Mouse (Mus musculus) gastrocnemius, postnatal 25 days (tissue): ENCODE results near the gene Ncdn. TPM values are rescaled to one million over a fixed set of nuclear protein-coding genes. Genes with fewer than 3 reads are reported as not detected.
A peak's percentile ranks its signal among the peaks of the same experiment; 100 is the strongest.

Source experiments
- DNase-seq: peaks from one replicate; pipeline ENCODE4 v3.0.0; 2022
- long read RNA-seq, 2 experiments: library from polyadenylated mRNA; stranded (forward); transcript quantifications; one replicate each; pipeline ENCODE4 v2.0.0; 2021
- total RNA-seq, 2 experiments: library from RNA; stranded (reverse); gene quantifications; 1 replicate in 1 of 2; 2 replicates in 1 of 2; pipeline ENCODE4 v1.2.3; 2021

The Ncdn gene
- total RNA-seq: 1 to 10 TPM; 7.0 to 8.9 TPM
- long read RNA-seq, experiment 1, partial matches to known transcripts: 2 of 16 reads
- long read RNA-seq, experiment 1, other reads (novel, unspliced or antisense): 10 of 16 reads
- long read RNA-seq, experiment 2, partial matches to known transcripts: 4 of 17 reads
- long read RNA-seq, experiment 2, other reads (novel, unspliced or antisense): 9 of 17 reads

DNA sequence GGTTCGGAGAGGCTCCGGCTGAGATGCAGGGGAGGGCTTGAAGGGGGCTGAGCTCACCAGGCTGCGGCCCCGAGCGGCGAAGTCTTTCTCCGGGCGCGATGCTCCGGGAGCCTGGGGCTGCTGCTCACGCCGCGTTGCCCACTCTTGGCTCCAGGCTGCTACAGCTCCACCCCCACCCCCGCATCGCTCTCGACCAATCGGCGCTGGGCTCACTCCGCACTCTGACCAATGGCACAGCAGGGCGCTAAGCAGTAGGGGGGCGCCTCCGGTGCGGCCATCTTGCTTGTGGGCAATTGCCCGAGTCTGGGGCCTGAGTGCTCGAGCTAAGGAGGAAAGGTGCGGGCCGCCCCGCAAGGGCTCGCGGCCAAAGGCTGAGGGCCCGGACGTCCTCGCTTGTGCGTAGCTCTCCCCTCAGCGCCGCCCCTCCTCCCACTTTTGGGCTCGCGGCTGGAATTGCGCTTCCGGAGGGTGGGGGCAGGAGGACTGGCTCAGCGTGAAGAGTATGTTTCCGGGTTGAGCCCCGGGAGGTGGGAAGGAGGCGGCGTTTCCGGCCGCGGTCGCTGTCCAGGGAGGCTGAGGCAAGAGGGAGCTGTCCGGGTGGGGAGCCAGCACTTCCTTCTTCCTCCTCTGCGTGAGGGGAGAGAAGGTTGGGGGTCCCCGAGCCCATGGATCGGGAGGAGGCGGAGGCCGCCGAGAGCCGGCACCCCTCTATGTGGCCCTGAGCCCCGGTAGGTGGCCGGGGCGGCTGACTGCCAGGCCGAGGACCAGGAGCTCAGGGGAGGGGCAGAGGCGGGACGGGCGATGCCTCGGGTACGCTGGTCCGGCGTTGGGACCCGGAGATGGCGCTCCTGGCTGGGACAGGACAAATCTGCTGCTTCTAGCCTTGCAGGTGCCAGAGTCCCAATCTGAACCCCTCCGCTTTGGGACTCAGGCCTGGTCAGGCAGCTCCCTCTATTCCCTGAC, at the start of gene Ncdn, which contains the start of gene AU040320:
Gene Ncdn (minus strand): TSS at position 171 of the 963 bp plus-strand sequence.
Gene AU040320 (plus strand): TSS at position 277 of the 963 bp plus-strand sequence.
- peak; percentile 96 for DNase-seq

DNA sequence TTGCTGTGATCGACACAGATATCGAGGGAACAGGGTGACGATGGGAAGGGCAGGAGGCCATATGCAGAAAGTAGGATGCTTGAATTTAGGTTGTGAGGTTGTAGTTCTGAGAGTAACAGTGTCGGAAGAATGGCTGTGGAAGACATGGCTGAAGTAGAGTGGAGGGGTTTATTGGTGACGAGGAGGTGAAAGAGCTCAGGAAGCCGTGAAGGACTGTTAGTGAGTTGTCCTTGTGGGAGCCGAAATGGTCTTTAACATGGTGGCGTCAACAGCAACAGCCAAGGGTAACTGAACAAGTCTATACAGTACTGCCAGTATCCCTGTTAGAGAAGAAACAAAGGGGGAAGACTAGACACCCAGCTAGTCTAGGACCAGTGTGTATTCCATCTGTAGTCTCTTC, 48.9 kb upstream of the Ncdn start:
- DNase-seq: no peak

DNA sequence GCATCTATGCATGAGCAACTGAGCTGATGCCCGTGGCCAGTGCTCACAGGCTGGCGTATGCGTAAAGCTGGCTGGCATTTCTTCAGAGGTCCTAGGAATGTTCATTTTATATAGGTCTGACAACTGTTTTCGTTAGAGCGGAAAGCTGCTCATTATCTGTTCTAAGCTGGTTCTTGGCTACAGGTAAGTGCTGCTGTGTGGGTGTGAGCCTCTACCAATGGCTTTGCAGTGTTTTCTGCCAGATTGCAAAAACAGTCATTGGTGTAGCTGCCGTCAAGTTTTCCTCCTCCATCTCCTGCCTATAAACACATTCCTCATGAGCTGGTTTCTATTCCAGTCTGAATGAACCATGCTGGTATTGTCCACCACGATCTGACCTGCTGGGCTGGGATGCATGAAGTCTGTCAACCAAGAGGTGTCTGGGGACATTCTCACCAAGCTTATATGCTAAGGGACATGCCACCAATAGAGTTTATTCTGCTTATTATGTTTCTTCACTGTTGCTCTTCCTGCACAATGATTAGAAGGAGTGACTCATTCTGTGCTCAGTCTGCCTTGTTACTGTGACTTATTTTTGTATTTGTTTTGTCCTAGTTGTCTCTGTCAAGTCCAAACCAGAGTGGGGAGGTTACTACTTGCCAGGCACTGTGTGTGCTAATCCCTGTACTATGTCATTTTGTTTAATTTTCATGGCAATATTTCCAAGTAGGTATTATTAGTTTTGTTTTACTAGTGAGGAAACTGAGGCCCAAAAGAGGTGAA, 39.3 kb upstream of the Ncdn start:
- DNase-seq: no peak

DNA sequence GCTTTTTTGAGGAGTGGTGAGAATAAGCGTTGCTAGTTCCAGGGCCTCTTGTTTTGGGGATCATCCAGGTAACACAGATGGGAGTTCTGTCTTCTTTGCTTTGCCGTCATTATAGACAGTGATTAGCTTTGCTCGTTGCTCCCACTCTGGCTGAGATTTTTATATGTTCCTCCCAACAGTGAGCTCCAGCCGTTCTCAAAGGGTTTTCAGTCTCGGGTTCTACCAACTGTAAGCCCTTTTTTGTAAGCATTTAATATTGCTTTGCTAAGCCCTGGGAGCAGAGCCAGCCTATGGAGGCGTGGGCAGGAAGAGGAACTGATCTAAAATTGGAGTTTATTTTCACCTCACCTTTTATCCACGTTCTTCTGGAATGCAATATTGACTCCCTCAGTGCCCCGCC, 29.8 kb upstream of the Ncdn start:
- DNase-seq: no peak

DNA sequence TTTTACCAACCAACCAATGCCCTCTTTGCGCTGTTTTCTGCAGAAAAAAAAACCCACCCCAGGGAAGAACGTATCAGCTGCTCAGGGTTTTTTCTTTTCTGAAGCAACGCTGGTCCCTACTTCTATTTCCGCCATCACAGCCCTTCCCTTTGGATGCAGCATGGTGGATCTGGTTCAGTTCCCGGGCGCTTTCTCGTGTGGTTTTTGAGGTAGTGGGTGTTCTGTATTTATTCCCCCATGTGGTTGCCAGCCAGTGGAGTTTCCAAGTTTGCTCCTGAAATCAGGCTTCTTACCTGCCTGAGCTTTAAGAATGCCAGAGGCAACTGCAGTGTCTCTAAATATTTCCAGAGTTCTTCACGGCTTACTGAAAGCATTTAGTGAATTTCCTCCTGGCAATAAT, 29.3 kb upstream of the Ncdn start:
- no peak for DNase-seq

DNA sequence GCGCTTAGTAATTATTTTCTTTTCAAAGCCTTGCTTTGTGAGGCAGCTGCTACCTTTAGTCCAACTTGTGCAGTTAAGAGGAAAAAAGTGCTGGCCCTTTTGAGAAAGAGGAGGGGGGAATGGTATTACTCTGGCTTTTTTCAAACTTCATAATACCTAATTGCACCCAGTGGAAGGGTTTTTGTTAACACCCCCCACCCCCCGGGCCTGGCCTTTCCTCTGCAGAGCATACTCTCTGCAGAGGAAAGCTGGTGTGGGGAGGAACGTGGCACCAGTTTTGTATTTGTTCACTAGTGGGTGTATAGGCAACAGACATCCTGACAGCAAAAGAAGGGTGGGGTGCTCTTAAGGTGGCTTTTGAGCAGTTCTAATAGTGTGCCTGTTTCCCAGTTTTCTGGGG, 28.6 kb upstream of the Ncdn start:
- DNase-seq: no peak

DNA sequence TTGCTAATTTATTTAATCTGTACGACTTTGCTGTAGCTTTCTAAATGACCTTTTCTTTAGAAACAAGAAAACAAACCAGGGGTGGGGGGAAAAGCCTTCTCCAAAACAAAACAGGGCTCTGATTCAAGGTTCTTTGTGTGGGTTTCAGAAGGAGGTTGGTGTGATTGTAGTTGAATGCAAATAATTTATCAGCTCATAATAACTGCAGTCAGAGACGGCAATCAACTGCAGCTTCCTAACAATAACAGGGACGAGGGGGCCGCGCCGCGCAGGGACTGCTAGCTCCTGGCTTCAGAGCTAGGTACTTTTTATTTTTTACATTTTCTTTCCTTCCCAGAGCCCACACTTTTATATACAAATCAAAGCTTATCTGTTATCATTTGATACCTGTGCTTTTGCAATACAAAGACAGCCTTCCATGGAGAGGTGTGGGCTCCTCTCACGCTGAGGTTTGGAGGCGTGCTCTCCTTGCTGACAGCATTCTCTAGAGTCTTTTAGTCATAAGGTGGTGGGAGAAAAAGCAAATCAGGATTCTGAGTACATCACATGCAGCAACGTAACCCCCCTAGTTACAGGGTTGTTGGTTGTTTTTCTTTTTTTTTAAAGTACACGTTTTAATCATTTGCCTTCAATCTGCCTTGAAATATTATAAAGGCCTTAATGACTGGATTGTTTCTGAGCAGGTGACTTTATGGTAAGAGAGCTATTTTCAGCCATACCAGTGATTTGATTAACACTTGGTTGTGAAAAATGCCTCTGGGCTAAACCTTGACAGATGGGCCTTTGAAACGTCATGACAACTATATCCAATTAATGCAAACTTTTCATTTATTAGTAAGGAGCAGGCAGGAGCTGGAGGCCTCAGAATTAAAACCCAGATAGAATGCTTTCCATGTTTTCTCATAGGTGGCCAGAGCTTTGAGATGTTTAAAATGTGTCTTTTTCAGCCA, 26.9 kb upstream of the Ncdn start:
- DNase-seq: no peak

DNA sequence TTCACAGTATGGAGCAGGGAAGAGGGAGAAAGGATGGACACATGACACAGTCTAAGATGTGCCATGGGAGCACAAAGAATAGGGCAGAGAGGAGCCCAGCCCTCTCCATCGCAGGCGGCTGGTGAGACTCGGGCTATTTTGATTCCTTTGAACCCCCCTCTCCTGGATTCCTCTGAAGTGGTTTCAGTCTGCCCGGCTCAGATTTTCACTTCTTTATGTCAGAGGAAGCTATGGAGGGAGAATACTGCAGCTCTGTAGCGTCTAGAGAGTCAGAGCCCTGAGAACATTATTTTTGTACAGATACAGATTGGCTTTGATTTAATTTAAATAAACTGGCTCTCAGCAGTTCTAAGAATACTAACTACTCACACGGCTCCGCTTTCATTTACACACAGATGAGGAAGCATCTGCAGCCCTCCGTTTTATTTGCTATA, 25.9 kb upstream of the Ncdn start:
- no peak for DNase-seq

DNA sequence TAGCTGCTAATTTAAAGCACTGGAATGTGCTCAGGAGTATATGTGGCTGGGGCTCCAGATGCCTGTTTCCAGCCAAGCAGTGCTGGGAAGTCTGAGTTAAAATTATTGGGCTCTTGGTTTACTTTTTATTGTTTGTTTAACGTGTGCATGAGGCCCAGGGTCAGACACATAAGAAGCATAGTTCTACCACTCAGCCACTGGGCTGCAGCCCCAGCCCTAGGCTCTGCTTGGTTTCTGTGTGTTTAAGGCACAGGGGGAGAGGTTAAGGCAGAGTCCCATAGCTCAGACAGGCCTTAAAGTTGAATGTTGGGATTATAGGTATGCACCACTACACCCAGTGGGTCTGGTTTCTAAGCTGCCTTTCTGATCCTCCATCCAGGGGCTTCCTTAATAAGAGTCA, 21.9 kb upstream of the Ncdn start:
- no peak for DNase-seq

DNA sequence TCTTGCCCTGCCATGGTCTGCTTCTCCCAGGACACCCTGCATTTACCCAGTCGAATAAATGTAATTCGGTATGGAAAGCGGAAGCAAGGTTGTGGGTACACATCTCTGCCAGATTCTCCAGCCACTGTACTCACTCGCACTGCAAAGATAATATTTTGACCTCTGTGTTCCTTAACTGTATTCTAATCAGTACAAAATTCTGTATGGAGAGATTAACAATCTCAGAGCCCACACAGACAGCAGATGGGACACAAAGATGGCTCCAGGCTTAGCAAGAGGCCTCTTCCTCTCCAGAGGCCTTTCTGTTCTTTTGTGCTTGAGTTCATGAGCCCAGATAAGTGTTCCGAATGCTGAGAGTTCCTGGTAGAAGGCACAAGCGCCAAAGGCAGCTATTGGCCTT, 20.6 kb upstream of the Ncdn start:
- no peak for DNase-seq

DNA sequence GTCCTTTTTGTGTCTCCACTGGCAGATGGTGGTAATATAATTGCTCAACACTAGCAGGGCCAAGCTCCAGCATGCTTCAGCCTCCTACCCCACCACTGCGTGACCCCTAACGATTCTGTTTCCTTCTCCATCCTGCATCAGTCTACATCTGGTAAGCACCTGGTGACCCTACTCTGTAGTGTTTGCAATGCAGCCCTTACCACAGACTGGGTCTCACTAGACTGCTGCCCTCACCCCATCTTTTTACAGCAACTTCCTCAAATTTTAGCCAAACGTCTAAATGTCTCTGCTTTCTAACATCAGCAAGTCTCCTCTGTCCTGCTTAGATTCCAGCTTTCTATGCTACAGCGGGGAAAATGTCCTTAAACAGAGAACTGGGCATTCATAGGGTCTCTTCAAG, 17.6 kb upstream of the Ncdn start:
- DNase-seq: no peak

DNA sequence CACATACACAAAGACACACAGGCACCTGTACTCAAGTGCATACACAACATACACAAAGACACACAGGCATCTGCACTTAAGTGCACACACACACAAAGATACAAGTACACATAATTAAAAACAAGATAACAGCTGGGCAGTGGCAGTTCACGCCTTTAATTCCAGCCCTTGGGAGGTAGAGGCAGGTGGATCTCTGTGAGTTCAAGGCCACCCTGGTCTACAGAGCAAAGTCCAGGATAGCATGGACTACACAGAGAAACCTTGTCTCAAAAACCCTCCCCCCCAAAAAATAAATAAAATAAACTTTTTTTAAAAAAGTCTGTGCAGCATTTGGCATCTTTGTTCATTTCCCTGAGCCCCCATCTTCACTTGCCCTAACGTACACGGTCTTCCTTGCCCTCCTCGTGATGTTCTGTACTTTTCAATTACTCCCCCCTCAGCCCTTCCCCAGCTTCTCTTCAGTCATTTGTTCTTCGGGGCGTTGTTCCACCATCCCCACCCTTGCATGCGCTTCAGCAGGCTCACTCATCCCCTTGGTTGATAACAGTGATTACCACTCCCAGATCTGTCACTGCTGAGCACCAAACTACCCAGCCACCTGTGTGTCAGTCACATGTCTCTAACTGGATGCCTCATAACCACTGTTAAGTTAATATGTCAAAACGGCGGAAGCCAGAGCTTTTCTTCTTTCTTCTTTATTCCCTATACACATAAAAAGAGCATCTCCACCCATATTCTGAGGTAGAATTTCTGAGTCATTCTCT, 16.7 kb upstream of the Ncdn start:
- no peak for DNase-seq

DNA sequence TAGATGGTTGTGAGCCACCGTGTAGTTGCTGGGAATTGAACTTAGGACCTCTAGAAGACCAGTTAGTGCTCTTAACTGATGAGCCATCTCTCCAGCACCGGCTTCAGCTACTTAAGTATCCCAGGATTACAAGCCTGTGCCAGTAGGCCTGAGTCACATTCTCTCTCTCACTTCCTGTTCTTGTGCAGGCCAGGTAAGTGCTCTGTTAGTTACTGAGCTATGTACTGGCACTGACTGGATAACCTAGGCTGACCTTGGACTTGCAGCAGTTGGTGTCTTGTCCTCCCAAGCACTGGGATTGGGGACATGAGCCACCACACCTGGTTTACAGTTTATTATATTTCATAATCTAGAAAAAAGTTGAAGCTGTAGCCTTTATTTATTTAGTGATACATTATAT, 10.2 kb upstream of the Ncdn start:
- DNase-seq: no peak

DNA sequence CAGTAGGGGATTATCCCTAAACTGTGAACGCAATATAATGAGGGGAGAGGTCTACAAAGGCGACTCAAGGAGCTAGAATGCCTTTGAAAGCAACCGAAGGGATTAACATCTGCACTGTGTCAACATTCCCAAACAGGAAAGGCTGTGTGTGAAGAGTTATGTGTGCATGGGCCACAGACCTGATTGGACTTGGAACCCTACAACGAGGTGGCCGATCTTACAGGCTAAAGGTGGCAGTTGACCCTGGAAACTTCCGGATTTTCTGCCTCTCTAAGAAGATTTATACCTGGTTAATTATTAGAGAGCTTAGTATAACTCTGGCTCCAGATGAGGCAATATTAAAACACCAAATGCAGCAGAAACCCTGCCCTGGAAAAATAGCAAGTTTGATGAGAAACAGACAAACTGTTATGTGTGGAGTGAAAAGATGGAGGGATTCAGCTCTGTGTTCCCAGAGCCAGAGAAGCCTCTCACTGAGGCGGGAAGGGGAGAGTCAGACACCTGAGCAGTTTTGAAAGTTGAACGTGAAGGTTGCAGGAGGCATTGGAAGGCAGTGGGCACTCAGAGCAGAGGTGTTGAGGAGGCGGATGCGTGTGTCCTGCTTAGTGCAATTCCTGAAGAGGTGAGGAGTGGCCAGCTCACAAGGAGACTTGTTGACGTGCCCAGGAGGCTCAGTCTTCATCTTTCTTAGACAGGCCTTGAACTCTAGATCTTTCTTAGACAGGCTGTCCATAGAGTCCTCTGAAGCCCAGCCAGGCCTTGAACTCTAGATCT, 9.5 kb upstream of the Ncdn start:
- DNase-seq: no peak

DNA sequence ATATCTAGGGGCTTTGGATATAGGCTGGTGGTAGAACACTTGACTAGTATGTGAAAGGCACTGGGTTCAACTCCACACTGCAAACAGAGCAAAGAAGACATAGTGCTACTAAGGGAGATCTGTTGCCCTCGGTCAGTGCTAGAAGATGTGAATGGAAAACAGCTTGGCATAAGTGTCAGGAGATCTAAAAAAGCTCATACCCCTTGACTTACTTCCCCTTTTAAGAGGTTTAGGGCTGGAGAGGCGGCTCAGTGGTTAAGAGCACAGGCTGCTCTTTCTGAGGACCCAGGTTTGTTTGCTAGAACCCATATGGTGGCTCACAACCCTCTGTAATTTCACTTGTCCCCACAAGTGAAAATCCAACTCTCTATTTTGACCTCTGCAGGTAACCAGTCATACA, 6.2 kb upstream of the Ncdn start:
- no peak for DNase-seq

DNA sequence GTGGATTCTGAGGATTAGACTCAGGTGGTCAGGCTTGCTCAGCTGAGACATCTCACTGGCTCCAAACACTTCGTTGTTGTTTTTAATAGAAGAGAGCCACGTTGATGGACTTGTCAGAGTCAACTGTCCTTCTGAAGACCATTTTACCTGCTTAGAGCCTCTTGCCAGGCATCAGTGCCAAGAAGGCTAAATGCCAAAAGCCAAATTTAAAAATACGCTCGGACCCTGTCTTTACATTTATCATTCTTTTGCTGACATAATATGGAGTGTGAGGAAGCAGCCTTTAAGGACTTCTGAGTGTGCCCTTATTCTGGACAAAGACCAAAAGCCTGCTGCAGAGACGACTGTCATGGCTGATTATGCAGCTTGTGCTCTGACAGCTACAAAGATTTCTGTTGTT, 5.1 kb upstream of the Ncdn start:
- no peak for DNase-seq

DNA sequence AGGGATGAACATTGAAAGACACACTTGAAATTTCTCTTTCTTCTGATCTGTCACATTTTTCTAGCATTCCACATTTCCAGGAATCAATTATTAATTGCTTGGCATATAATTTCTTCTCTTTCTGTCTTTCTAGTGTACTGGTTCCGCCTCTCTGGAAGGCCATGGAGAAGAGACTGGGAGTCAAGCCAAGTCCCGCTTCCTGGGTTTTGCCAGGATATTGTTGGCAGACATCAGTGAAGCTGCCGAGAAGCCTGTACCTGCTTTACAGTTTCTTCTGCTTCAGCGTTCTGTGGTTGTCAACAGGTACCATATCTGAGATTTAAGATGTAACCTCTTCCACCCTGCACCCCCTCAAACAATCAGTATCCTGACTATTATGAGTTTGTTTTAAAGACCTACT, 3.5 kb upstream of the Ncdn start:
- DNase-seq: no peak

DNA sequence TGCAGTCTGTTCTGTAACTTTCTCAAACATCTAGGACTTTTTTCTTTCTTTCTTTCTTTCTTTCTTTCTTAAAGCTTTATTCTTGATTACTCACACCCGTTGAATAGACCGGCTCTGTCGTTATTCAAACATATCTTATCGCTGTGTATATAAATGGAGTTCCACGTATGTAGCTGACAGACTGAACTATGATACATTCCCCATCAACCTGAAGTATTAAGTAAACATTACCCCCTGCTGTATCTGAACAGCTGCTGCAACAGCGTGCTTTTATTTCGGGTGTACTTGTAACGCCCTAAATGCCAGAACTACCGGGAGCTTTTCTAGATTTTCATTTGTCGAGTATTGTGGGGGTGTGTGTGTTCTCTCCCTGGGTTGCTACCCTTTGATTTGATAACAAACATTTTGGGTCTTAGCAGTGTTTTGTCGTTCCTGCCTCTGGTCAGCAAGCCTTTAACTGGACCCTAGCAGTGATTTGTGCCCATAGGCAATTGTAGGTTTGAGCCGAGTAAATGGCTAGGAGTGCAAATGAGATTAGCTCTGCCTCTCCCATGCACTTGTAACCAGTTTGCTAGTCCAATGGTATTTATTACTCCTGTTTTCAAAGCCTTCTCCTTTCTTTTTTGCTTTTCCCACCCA, 1.6 kb upstream of the Ncdn start:
- DNase-seq: no peak

DNA sequence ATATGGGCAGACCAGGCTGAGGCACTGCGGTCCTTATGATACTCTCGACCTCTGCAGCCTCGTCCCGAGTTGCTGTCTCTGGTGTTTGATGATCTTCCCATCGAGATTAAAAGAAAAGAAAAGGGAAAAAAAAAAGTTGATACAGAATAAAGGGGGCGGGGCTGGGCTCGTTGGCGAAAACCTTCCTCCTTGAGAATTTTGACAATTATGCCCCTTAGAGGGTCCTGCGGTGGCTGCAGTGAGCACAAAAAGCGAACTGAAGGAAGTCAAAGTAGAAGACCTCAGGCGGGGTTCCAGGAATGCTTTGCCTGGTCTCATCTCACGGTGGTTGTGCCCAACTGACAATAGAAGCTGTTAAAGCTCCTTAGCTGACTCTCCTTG, 983 bp upstream of the Ncdn start:
- DNase-seq: no peak
